Mouse (Mus musculus) cortical plate, adult 2 months (tissue): ENCODE measurements around the gene Dbndd2. TPM values are rescaled to one million over a fixed set of nuclear protein-coding genes. Genes with fewer than 3 reads are reported as not detected.

Experiments used
- H3K27ac ChIP-seq: fragments of 200-500 bp; 2 replicates; pipeline ENCODE4 v1.5.1; 2012; ENCODE audit warnings: low read length, control low read depth, inconsistent platforms; ENCODE audit not compliant: insufficient read depth
- H3K4me1 ChIP-seq: fragments of 200-500 bp; 2 replicates; pipeline ENCODE4 v1.6.1; 2011; ENCODE audit warnings: low read length; ENCODE audit not compliant: control insufficient read depth, insufficient read depth
- H3K4me3 ChIP-seq: fragments of 200-500 bp; 2 replicates; pipeline ENCODE4 v1.5.1; 2011; ENCODE audit warnings: mild to moderate bottlenecking, low read length, control low read depth; ENCODE audit not compliant: insufficient read depth
- CTCF ChIP-seq: fragments of 200-500 bp; IDR thresholded peaks from 2 replicates; pipeline ENCODE4 v1.5.1; 2011; ENCODE audit warnings: mild to moderate bottlenecking, control low read depth, low read length; ENCODE audit not compliant: insufficient read depth; ENCODE audit errors: extremely low read depth
- POLR2A ChIP-seq: fragments of 200-500 bp; IDR thresholded peaks from 2 replicates; pipeline ENCODE4 v1.6.1; 2011; ENCODE audit warnings: mild to moderate bottlenecking, low read length, control low read depth; ENCODE audit not compliant: insufficient read depth; ENCODE audit errors: extremely low read depth
- polyA plus RNA-seq: library from polyadenylated mRNA; depleted of rRNA; stranded (reverse); fragments of >200 nt; gene quantifications from 2 replicates; pipeline ENCODE4 v1.2.3, GENCODE M21; 2012

Dbndd2 gene
- polyA plus RNA-seq, 1 experiment: 313 TPM

GRCm38 (mm10) chr2:164465161-164465560 lies 20.7 kb upstream of the Dbndd2 start:
- no peak overlapping the region for H3K27ac ChIP-seq
- H3K4me1 ChIP-seq: peaks cover 4% of the 10 kb centered on the region; the same call in 1 of the 2 replicates
- no peak overlapping the region for H3K4me3 ChIP-seq
- TF ChIP-seq CTCF (no peak), POLR2A (no peak)

GRCm38 (mm10) chr2:164466787-164467186 lies 19.1 kb upstream of the Dbndd2 start:
- Histone ChIP-seq H3K27ac (no peak overlapping the region), H3K4me1 (peaks cover 3% of the 10 kb centered on the region; the same call in 1 of the 2 replicates), H3K4me3 (no peak overlapping the region)
- TF ChIP-seq POLR2A (no peak), CTCF (no peak)

DNA sequence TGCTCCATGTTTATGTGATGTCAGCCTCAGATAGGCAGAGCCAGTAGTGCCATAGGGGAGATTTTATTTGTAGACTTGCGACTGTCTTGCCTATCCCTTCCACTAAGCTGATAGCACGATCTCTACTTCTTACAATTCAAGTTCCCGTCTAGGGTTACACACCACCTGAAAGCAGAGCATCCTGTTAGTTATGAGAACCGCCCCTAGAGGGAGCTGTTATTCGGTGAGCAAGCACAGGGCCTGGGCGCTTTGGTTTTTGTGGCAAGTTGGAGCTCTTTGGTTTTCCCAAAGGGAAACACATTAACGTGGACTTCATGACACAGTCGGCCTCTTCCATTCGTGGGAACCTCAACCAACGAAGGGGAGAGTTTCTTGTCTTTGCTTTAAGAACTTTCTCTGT lies 15.7 kb upstream of the Dbndd2 start:
- TF ChIP-seq POLR2A (no peak), CTCF (peak; percentile 57)
- no peak overlapping the region for H3K27ac ChIP-seq
- no peaks in the 10 kb centered on the region for H3K4me1 ChIP-seq
- H3K4me3 ChIP-seq: no peak overlapping the region

GRCm38 (mm10) chr2:164473624-164474023 lies 12.3 kb upstream of the Dbndd2 start, which contains the start of gene Trp53tg5:
Gene Trp53tg5 (minus strand): TSS chr2:164473724.
- Histone ChIP-seq H3K27ac (no peak within 1 kb of the TSS), H3K4me3 (no peak within 1 kb of the TSS), H3K4me1 (no peaks in the 10 kb centered on the region)
- no peak for TF ChIP-seq CTCF
- no peak for TF ChIP-seq POLR2A

GRCm38 (mm10) chr2:164486258-164487114 lies 580 bp downstream of the Dbndd2 start:
- H3K4me3 ChIP-seq: peak overlapping the region; percentile 56
- peaks cover 3% of the 10 kb centered on the region for H3K4me1 ChIP-seq
- TF ChIP-seq POLR2A (0 out of 2 replicates have a peak, but pooled peaks have one; percentile 8), CTCF (no peak)
- H3K27ac ChIP-seq: peak overlapping the region; percentile 98

GRCm38 (mm10) chr2:164487115-164487527 lies 1.2 kb downstream of the Dbndd2 start:
- Histone ChIP-seq H3K27ac (peak overlapping the region; percentile 98), H3K4me1 (peaks cover 3% of the 10 kb centered on the region), H3K4me3 (peak overlapping the region; percentile 56)
- TF ChIP-seq POLR2A (no peak), CTCF (no peak)

- H3K4me1 ChIP-seq: peaks cover 3% of the 10 kb centered on the region
- H3K4me3 ChIP-seq: peak overlapping the region; percentile 56
- TF ChIP-seq POLR2A: peak; percentile 72
- no peak for TF ChIP-seq CTCF
- H3K27ac ChIP-seq: peak overlapping the region; percentile 98
These were observed 1.9 kb downstream of the Dbndd2 start for GRCm38 (mm10) chr2:164487812-164488211.

GRCm38 (mm10) chr2:164494126-164494525 lies 8.2 kb downstream of the Dbndd2 start:
- TF ChIP-seq POLR2A: no peak
- TF ChIP-seq CTCF: no peak
- Histone ChIP-seq H3K4me1 (peaks cover 5% of the 10 kb centered on the region), H3K4me3 (no peak overlapping the region), H3K27ac (0 out of 2 replicates have a peak overlapping the region, but pooled peaks have one; percentile 8)

- TF ChIP-seq POLR2A: no peak
- no peak for TF ChIP-seq CTCF
- Histone ChIP-seq H3K27ac (no peak overlapping the region), H3K4me3 (no peak overlapping the region; the same call in 1 of the 2 replicates), H3K4me1 (peaks cover 5% of the 10 kb centered on the region)
These were observed 10.4 kb downstream of the Dbndd2 start for GRCm38 (mm10) chr2:164496331-164496730.
